Mouse (Mus musculus): ENCODE measurements around the gene Scap.
"Not testable (repeated sequence)": the region's sequence is repeated elsewhere in the genome, so short reads cannot be mapped to it uniquely, and the experiment has no call there.

The Scap gene

DNA sequence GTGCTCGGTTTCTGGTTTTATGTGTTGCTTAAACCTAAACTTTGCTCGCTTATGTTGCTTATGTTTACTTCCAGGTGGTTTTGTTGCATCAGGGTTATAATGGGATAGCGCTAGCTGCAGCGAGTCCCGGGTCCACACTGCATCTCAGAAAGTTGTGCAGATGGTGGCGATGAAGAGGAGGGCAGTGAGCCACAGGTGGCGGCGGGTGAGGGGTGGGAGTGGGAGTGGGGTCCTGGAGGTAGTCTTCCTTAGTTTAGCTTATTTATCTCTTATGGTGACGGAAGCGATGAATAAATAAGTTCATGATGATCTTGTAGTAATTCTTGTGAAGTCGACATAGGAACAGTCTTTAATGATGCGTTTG lies 790 bp downstream of the Scap start:
- no peak for DNase-seq

DNA sequence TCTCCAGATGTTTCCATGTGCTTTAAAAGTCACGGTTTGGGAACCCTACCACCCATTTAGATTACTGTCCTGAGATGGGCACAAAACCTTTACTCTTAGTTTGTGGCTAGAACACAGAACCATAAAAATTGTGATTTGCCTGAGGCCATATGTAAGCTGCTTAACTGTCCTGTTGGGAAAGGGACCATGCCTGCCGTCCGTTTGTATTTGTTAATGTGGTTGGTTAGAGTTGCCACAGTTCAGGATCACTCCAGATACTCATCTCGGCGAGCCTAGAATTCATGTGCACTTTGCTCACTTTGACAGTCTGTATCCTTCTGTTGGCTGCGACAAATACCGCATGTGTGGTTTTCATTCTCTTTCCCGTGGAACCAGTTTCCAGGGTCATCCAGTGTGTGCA lies 1.8 kb downstream of the Scap start:
- DNase-seq: no peak

GRCm38 (mm10) chr9:110340037-110340750 lies 7.1 kb downstream of the Scap start:
- peak in 1 of 2 experiments; percentile 13 for DNase-seq

DNA sequence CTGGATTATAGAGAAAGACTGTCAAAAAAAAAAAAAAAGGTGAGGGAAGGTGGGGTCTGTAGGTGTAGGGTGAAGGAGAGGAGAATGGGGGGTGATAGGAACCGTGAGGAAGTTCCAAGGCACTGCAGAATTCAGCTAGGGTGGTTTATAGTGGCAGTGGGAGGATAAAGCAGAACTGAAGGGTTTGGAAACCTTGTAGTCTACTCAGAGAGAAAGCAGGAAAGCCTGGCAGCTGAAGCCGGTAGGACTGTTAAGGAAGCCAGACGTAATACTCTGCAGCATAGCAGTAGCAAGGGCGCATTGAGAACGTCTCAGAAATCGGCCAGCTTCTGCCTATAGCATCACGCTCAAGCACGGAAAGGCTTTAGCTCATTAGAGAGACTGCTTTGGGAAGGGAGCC lies 8.9 kb downstream of the Scap start:
- no peak for DNase-seq

DNA sequence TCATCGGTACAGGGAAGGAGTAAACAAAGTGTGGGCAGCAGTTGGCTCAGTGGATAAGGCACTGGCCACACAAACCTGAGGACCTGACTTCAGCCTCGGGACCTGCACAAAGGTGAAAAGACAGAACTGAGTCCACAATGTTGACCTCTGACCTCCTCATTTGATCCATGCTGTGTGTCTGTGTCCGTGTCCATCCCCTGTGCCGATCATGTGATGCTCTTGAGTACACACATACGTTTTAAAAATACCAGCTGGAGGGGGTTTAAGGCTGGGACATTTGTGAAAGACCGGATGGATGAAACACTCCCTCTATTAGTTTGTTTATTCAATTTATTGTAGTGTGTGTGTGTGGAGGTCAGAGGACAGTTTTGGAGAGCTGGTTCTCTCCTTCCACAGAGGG lies 10.7 kb downstream of the Scap start:
- no peak for DNase-seq

- no peak for DNase-seq
Observed at GRCm38 (mm10) chr9:110345057-110345739, 12.1 kb downstream of the Scap start.

DNA sequence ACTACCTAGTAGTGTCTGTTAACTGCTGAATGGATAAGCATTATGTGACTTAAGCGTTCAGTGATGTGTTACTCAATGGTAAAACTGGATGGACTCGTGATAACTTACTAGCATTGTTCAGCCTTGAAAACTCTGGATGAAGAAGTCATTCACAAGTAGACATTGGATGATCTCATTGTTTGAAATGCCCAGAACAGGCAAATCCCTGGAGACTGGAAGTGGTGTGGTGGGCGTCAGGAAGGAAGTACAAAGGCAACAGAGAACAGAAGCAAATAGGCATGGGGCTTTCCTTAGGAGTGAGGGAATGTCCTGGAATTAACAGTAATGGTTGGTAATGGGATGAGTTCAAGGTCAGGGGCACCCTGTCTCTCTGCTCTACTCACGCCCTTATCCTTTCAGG lies 15.8 kb downstream of the Scap start:
- DNase-seq: no peak

DNA sequence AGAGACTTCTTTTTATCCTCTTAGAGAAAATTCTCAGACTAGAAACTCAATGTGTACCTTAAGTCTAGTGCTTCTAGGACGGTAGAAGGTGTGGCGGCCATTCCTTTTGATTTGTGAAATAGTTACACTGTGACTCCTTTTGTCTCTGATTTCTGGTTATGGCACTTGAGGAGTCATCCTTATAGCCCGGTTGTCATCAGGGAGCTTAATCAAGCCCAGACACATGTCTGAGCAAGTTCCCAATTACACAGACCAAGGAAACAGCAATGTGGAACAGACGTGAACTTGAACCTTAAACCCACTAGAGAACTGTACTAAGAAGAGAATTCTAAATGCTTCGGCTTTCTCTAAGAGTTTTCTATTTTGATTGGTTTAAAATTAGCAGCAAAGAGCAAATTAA lies 17.1 kb downstream of the Scap start:
- DNase-seq: no peak

DNA sequence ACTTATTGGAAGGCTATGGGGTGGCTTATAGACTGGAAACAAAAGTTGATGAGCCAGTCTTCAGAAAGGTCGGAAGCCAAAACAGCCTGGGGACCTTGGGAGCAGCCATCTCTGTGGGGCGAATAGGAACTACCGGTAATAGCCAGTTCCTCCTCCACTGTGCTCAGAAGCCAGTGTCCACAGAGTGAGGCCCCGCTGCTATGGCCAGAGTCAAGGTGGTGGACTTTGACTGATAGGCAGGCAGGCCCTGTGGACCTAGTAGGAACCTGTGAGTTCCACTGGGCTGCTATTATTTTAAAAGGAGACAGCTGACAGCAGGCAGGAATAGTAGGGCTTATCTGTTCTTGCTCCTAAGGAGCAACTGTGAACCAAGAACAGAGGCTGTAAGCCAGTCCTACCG lies 17.5 kb downstream of the Scap start:
- no peak for DNase-seq

DNA sequence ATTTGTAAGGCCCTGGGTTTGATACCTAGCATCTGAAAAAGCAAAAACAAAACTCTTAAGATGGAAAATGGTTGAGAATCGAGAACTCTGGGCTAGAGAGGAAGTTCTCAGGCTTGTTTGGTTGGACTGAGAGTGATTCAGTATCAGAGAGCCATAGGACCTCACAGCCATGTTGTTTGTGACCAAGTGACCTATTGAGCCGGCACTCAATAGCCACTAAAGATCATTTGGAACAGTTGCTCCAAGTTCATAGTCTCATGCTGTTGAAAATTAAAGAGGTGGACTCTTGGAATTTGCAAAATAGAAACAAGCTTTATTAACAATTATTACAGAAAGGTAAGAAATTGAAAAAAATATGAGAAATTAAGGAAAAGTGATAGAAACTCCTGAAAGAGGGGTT lies 18.3 kb downstream of the Scap start:
- DNase-seq: no peak

DNA sequence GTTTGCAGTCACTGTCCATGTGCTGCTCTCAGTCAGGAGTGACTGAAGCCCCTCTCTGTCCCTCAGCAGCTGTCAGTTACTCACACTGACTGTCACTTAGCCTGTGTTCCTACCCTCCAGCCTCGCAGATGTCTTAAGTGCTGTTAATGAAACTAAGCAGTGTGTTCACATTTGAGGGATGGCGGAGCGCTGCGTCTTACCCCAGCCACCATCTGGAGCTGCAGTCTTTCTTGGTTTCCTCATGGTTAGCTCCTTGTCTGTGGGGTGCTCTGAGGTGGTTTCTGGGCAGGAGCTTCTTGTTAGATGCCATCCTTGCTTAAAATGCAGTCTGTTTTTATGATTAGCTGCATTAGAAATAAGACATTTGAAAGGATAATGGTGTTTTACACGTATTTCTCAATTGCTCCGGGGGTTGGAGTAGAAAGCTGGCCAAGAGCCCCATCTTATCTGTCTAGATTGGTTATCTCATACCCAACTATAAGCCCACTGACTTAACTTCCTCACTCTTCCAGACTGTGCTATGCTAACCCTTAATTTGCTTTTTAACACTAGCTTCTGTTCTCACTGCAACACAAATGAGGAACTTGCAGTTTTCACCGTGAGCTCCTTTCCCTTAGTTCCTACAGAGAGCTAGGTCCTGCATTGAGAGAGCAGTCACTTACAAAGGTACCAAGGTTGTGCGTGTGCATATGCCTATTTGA lies 19.0 kb downstream of the Scap start:
- no peak for DNase-seq

GRCm38 (mm10) chr9:110358341-110358740 lies 25.3 kb downstream of the Scap start:
- no peak for DNase-seq

DNA sequence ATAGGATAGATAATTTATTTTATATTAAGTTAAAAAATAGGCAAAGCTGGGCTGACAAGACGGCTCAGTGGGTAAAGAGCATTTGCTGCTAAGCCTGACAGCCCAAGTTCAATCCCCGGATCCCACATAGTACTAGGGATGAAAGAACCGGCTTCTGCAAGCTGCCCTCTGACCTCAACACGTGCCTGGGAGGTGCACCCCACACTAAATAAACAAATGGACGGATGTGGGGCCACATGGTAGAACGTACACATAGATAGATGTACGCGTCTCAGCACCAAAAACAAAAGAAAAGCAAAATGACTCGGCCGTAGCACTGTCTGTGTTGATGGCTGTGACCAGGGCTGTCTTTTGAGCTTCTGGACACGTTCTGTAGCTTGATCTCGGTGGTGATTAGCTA lies 28.2 kb downstream of the Scap start:
- no peak for DNase-seq

DNA sequence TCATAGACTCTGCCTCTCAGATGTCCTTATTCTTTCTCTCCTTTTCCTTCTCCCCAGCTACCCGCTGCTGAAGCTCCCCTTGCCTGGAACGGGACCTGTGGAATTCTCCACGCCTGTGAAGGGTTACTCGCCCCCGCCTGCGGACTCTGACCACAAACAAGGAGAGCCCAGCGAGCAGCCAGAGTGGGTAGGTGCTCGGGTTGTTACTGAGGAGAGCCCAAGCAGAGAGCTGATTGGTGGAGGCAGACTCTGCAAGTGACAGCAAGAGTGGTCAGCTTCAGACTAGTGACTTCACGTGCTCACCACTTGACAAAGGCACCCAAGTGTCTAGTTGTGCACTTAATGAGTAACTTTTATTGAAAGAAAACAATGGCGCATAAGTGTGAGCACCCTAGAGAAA lies 29.2 kb downstream of the Scap start:
- no peak for DNase-seq

DNA sequence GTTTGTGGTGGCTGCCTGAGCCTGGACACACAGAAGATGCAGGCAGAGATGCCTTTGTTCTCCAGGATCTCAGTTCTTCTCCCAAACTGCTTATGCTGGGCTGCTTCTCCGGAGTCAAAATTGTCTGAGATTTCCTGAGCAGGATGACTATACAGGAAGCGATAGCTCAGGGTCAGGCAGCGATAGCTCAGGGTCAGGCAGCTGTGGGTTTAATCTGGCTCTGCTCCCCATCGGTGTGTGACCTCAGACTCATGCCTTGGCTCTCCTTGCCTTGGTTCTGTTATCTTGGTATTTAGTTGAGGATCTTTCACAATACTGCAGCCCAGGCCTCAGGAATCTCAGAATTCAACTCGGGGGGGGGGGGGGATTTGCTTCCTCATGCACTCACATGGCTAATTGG lies 33.7 kb downstream of the Scap start:
- DNase-seq: no peak

DNA sequence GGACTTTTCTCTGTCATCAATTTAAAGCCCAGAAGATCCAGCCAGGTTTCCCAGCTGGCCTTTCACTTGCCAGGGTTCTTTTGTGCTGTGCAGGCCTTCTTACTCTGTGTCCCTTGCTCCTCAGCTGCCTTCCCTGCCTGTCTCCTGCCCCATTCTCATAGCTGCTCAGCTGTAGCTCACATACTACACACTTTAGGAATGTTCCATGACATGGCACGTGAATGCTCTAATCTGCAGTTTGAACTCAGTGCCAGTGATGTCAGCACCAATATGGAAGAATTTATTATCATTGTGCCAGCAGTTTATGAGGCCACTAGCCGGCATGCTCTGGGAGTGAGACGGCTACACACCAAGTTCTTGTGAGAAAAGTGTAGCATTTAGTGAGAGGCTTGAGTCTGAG lies 36.8 kb downstream of the Scap start:
- no peak for DNase-seq

GRCm38 (mm10) chr9:110373871-110374270 lies 40.8 kb downstream of the Scap start:
- DNase-seq: no peak

- DNase-seq: no peak
Observed at GRCm38 (mm10) chr9:110375668-110376067, 42.6 kb downstream of the Scap start.

DNA sequence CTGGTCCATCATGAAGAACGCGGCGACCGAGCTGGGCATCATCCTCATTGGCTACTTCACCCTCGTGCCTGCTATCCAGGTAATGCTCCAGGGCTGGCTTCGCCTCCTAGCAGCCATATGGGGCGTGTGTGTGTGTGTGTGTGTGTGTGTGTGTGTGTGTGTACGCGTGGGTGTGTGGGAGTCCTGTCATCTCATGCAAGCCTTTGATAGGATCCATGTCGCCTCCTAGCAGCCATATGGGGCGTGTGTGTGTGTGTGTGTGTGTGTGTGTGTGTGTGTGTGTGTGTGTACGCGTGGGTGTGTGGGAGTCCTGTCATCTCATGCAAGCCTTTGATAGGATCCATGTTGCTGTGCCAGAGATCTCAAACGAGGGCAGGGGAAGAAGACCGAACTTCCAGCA lies 44.6 kb downstream of the Scap start:
- not testable (repeated sequence) for DNase-seq

- no peak for DNase-seq
Observed at GRCm38 (mm10) chr9:110379361-110379760, 46.3 kb downstream of the Scap start.

GRCm38 (mm10) chr9:110380662-110381061 lies 47.6 kb downstream of the Scap start:
- DNase-seq: no peak

GRCm38 (mm10) chr9:110381292-110381691 lies 48.2 kb downstream of the Scap start:
- DNase-seq: no peak

DNA sequence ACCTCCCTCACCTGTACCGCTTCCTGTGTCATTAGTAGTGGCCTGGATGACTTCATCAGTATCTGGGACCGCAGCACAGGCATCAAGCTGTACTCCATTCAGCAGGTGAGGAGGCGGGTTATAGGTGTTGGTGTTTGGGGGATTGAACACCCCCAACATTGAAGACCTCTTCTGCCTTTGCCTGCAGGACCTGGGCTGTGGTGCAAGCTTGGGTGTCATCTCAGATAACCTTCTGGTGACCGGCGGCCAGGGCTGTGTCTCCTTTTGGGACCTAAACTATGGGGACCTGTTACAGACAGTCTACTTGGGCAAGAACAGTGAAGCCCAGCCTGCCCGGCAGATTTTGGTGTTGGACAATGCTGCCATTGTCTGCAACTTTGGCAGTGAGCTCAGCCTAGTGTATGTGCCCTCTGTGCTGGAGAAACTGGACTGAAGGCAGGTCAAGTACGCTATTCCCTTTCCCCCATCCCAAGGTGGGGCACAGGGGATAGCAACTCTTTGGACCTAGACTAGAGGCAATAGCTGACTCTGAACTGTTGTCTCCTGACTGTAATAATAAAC lies 51.4 kb downstream of the Scap start:
- DNase-seq: no peak

- DNase-seq: no peak
Observed at GRCm38 (mm10) chr9:110388011-110388410, 54.9 kb downstream of the Scap start.

Measured in cerebellum, postnatal 36 days (tissue).